Mouse (Mus musculus): ENCODE measurements at regions not wholly inside any gene's neighbourhood (a gene's known extent, or its start where the extent isn't known, plus 50 kb on each side); places are given as distances from the start of the nearest gene placed in this dataset.

DNA sequence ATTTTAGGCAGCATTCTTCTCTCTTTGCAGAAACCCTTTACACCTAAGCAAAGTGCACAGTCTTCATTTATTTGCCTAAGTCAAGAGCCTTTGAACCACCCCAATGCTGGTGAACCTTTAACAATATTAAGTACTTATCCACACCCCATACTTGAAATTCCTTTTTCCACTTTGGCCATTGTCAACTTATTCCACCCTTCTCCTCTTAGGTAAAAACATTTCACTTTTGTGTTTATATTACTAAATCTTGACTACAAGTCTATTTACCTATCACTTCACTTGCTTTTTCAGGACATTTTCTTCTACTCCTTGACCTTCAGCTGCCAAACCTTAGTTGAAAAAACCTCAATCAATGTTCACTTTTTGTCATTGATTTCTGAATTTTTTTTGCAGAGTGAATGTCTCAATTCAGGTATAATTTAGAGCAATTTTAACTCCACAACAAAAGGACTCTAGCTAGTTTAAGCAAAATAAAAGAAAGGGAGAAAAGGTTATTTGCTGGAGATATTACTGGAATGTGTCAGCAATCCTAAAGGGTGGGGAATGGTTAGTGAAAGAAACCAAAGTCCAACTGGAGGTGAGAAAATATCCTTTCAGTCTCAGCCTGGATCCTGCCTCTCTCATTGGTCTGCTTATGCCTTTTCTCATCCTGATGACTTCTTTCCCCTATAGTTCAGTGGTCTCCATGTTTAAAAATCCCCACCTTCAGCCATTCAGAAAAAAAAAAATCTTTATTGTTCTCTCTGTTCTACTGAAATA, 185.9 kb downstream of the Sucnr1 start:
- Histone ChIP-seq H3K36me3 (no peaks in the 10 kb centered on the region), H3K9ac (no peak overlapping the region), H3K4me2 (no peak overlapping the region), H3K27me3 (replicated peaks) (no peaks in the 10 kb centered on the region), H3K27ac (ENCODE audit: poor library complexity, severe bottlenecking) (no peak overlapping the region), H3K9me3 (replicated peaks) (0 out of 2 replicates have a peak, but pooled peaks cover 6% of the 10 kb centered on the region), H3K4me3 (no peak overlapping the region), H3K4me1 (replicated peaks) (no peaks in the 10 kb centered on the region)
- no peak for ATAC-seq (ENCODE audit: insufficient number of reproducible peaks, low FRiP score)

DNA sequence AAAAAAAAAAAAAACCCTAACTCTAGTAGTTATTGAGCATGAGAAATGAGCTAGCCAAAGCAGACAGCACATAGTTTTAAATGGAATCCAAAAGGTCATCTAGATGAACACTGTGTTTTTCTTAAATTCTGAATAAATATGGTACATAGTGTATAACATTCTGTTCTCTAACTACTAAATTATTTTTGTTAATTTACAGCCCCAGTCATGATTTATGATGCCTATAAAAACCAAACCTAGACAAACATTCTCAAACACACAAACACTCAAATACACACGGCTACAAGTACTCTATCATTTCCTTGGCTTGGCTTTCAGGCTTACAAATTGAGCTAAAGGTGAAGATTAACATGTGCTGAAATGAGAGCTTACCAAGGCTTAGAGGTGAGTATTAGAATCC, 188.8 kb downstream of the Sucnr1 start:
- Histone ChIP-seq H3K27ac (ENCODE audit: poor library complexity, severe bottlenecking) (no peak overlapping the region), H3K4me2 (no peak overlapping the region), H3K9ac (no peak overlapping the region), H3K4me1 (replicated peaks) (no peaks in the 10 kb centered on the region), H3K4me3 (no peak overlapping the region), H3K36me3 (no peaks in the 10 kb centered on the region), H3K9me3 (replicated peaks) (no peaks in the 10 kb centered on the region), H3K27me3 (replicated peaks) (no peaks in the 10 kb centered on the region)
- no peak for ATAC-seq (ENCODE audit: insufficient number of reproducible peaks, low FRiP score)
- WGBS: 85% methylated on average over 1 of the region's 1 CpGs

DNA sequence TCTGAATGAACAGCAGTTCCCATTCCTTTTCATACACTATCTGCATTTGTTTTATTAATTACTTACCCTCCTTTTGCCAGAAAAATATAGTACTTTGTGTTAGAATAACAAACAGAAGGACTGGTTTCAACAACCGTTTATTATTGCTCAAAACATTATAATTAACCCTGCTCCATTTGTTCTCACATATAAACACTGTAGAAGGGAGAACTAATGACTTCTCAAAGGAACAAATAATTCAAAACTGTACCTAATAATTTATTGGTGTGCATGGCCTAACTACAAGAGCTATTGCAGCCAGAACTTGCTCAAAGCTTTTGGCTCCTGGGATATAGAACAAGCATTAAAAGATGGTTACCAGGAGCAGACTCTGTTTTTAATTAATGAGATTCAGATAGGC, 192.1 kb downstream of the Sucnr1 start:
- Histone ChIP-seq H3K4me1 (replicated peaks) (no peaks in the 10 kb centered on the region), H3K27me3 (replicated peaks) (no peaks in the 10 kb centered on the region), H3K9ac (no peak overlapping the region), H3K36me3 (no peaks in the 10 kb centered on the region), H3K27ac (ENCODE audit: poor library complexity, severe bottlenecking) (no peak overlapping the region), H3K4me2 (no peak overlapping the region), H3K4me3 (no peak overlapping the region), H3K9me3 (replicated peaks) (no peaks in the 10 kb centered on the region)
- 75% methylated on average over 1 of the region's 1 CpGs for WGBS
- no peak for ATAC-seq (ENCODE audit: insufficient number of reproducible peaks, low FRiP score)

DNA sequence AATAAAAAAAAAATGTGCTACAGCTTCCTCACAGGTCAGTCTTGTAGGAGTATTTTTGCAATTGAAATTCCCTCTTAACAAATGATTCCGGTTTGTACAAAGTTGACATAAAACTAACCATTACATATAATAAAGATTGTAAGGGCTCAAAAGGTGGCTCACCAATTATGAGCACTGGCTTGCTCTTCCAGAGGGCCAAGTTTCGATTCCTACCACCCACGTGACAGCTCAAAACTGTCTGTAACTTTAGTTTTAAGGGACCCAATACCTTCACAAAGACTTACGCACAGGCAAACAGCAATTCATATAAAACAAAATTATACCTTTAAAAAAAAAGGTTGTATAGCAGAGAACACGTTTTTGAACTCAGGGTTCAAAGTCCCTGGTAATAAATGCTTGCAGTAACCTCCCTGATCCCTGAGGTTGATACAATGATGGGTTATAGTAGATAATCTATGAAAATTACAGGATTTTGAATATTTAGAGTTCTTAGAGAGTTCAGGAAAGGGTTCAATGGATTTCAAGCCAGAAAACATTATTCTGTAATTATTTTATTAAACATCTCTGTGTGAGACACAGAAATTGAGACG, 193.7 kb downstream of the Sucnr1 start:
- WGBS: 76% methylated on average over 6 of the region's 6 CpGs
- H3K36me3 ChIP-seq: no peaks in the 10 kb centered on the region

DNA sequence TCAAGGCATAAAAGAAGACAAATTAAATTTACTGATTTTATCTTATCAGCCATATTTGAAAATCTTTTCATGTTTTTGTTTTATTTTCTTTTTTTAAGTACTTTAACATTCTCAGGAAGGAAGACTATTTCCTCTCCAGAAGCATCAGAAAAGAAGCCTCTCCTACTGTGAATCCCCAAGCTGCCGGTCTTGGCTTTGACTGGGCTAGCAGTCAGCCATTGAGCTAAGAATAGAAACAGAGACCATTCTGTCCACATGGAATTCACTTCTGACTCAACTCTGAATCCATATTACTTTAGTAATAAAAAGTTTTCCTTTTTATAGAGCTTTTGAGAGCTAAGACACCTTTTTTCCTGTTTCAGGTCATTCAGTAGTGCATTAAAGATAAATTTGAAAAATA, 194.8 kb upstream of the Mbnl1 start:
- no peaks in the 10 kb centered on the region for H3K4me1 ChIP-seq (replicated peaks)
- H3K4me3 ChIP-seq: no peak overlapping the region
- H3K9ac ChIP-seq: no peak overlapping the region
- no peaks in the 10 kb centered on the region for H3K36me3 ChIP-seq
- H3K4me2 ChIP-seq: no peak overlapping the region
- no peaks in the 10 kb centered on the region for H3K27me3 ChIP-seq (replicated peaks)
- 39% methylated on average over 1 of the region's 1 CpGs for whole genome bisulfite sequencing
- ATAC-seq (ENCODE audit: insufficient number of reproducible peaks, low FRiP score): no peak
- no peak overlapping the region for H3K27ac ChIP-seq (ENCODE audit: poor library complexity, severe bottlenecking)
- H3K9me3 ChIP-seq (replicated peaks): no peaks in the 10 kb centered on the region

More for the DNA sequence above, 193.7 kb downstream of the Sucnr1 start:
- Histone ChIP-seq H3K4me1 (replicated peaks) (no peaks in the 10 kb centered on the region), H3K4me3 (no peak overlapping the region), H3K9me3 (replicated peaks) (no peaks in the 10 kb centered on the region), H3K9ac (no peak overlapping the region), H3K4me2 (no peak overlapping the region), H3K27ac (ENCODE audit: poor library complexity, severe bottlenecking) (no peak overlapping the region), H3K27me3 (replicated peaks) (no peaks in the 10 kb centered on the region)
- ATAC-seq (ENCODE audit: insufficient number of reproducible peaks, low FRiP score): no peak

DNA sequence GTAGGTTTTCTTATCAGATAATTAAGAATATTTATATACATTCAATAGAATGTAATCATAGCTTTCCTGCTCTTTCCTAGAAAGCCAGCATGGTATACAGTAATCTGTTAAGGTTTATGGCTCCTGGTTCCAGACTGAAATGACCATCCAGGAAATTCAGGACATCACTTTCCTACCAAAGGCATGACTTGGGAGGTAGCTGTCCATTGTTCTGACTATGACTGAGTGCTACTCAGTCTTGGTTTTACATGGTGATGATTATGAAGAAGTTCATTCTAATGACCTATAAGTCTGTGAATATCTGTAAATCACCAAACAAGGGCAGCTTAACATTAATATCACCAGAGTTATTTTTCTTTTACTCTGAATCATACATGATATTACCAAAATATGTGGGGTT, 191.4 kb upstream of the Mbnl1 start:
- no peak overlapping the region for H3K9ac ChIP-seq
- no peaks in the 10 kb centered on the region for H3K36me3 ChIP-seq
- H3K4me1 ChIP-seq (replicated peaks): no peaks in the 10 kb centered on the region
- H3K27me3 ChIP-seq (replicated peaks): no peaks in the 10 kb centered on the region
- no peak overlapping the region for H3K4me3 ChIP-seq
- H3K9me3 ChIP-seq (replicated peaks): no peaks in the 10 kb centered on the region
- H3K27ac ChIP-seq (ENCODE audit: poor library complexity, severe bottlenecking): no peak overlapping the region
- no peak overlapping the region for H3K4me2 ChIP-seq
- ATAC-seq (ENCODE audit: insufficient number of reproducible peaks, low FRiP score): no peak

DNA sequence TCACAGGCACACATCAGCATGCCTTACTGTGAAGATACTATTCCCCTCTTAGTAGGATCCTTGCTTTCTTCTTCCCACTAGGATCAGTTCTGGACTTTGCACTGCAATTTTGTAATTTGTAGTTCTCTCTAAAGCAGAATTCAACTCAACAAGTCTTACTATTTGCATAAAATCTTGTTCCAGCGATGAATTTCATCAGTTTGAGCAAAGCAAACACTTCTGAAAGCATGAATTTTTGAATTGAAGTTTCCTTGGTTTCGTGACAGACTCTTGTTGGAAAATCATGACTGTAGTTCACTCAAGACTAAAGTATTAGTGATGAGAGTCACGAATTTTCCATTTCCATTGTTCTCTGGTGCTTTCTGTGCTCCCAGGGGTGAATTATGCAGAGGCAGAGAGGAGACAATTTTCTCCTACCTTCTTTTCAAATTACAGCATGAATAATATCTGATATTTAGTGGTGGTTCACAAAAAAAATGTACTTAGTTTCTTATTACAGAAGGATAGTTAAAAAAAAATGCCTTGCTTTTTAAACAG, 190.6 kb upstream of the Mbnl1 start:
- no peaks in the 10 kb centered on the region for H3K4me1 ChIP-seq (replicated peaks)
- no peak overlapping the region for H3K4me2 ChIP-seq
- H3K36me3 ChIP-seq: no peaks in the 10 kb centered on the region
- no peak for ATAC-seq (ENCODE audit: insufficient number of reproducible peaks, low FRiP score)
- no peaks in the 10 kb centered on the region for H3K9me3 ChIP-seq (replicated peaks)
- WGBS: 54% methylated on average over 3 of the region's 3 CpGs
- H3K4me3 ChIP-seq: no peak overlapping the region
- no peaks in the 10 kb centered on the region for H3K27me3 ChIP-seq (replicated peaks)
- H3K9ac ChIP-seq: no peak overlapping the region
- H3K27ac ChIP-seq (ENCODE audit: poor library complexity, severe bottlenecking): no peak overlapping the region

DNA sequence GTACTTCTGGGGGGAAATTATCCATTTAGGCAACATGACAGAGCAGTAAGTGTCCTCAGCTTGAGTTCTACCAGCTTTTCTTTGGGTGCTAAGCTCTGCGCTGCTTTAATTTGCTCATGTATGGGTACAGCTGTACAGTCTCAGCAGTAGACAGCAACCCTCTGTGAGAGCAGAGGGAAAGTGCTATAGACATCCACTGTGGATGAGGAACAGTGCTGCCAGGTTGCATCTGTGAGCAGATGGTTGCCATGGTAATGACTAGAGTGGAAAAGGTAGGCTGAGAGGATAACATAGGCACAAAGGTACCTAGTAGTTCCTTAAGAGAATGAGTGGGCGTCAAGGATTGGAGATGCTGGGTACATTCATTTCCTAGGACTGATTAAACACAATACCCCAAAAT, 180.5 kb upstream of the Mbnl1 start:
- no peaks in the 10 kb centered on the region for H3K36me3 ChIP-seq
- H3K9me3 ChIP-seq (replicated peaks): no peaks in the 10 kb centered on the region
- no peaks in the 10 kb centered on the region for H3K27me3 ChIP-seq (replicated peaks)
- H3K4me2 ChIP-seq: no peak overlapping the region
- no peak overlapping the region for H3K9ac ChIP-seq
- H3K4me1 ChIP-seq (replicated peaks): no peaks in the 10 kb centered on the region
- no peak for ATAC-seq (ENCODE audit: insufficient number of reproducible peaks, low FRiP score)
- H3K27ac ChIP-seq (ENCODE audit: poor library complexity, severe bottlenecking): no peak overlapping the region
- WGBS: 75% methylated on average over 2 of the region's 2 CpGs
- no peak overlapping the region for H3K4me3 ChIP-seq

DNA sequence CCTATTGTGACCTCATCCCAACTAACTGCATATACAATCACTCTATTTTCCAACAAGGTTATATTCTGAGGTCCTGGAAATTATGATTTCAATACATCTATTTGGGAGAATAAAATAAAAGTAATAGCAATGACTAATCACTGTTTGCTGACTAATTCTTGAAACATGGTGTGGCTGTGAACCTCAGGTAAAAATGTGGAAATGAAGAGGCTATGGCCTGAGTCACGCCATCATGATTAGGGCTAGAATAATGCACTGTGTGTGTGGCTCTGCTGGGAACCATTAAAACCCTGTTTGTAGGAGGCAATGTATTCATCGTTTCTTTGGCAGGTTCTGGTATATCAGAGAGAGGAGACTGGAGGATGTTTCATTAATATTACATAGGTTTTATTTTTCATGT, 179.7 kb upstream of the Mbnl1 start:
- WGBS: 79% methylated on average over 2 of the region's 2 CpGs
- H3K27ac ChIP-seq (ENCODE audit: poor library complexity, severe bottlenecking): no peak overlapping the region
- no peaks in the 10 kb centered on the region for H3K9me3 ChIP-seq (replicated peaks)
- ATAC-seq (ENCODE audit: insufficient number of reproducible peaks, low FRiP score): no peak
- no peaks in the 10 kb centered on the region for H3K27me3 ChIP-seq (replicated peaks)
- H3K9ac ChIP-seq: no peak overlapping the region
- no peaks in the 10 kb centered on the region for H3K36me3 ChIP-seq
- H3K4me3 ChIP-seq: no peak overlapping the region
- H3K4me2 ChIP-seq: no peak overlapping the region
- no peaks in the 10 kb centered on the region for H3K4me1 ChIP-seq (replicated peaks)

DNA sequence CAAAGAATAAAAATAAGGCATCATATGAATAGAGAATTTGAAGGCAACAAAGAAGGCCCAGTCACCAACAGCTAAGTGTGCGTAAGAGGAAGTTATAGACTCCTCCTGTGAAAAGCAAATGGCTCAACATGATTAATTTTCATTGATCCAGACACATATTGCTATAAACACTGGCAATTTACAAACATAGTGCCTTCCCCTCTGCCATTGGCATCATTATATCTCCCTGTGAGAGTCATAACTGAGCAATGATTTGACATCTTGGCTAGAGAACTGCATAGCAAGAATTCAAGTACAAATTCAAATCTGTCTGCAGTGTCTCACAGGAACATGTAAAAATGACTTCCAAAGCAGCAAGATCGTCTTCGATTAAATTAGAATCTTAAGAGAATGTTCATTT, 167.2 kb upstream of the Mbnl1 start:
- Histone ChIP-seq H3K4me3 (no peak overlapping the region), H3K4me1 (replicated peaks) (0 out of 2 replicates have a peak, but pooled peaks cover 2% of the 10 kb centered on the region), H3K9ac (no peak overlapping the region), H3K9me3 (replicated peaks) (no peaks in the 10 kb centered on the region), H3K27me3 (replicated peaks) (no peaks in the 10 kb centered on the region), H3K36me3 (no peaks in the 10 kb centered on the region), H3K4me2 (no peak overlapping the region), H3K27ac (ENCODE audit: poor library complexity, severe bottlenecking) (no peak overlapping the region)
- no peak for ATAC-seq (ENCODE audit: insufficient number of reproducible peaks, low FRiP score)
- WGBS: 89% methylated on average over 3 of the region's 3 CpGs

DNA sequence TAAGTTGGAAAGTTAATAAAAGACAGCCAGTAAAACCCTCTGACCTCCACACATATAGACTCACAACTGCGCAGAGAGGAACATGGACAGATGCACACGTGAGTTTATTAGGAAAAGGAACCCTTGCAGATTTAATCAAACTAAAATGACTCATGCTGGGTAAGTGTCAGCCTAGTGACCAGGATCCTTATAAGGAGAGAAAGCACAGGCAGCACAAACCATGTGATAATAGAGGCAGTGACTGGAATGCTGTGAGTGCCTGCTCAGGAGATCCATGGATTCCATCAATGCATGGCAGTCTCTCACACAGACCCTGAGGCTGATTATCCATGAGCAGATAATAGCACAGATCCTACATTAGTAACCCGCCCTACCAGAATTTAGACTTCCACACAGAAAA, 162.2 kb upstream of the Mbnl1 start:
- Histone ChIP-seq H3K27me3 (replicated peaks) (no peaks in the 10 kb centered on the region), H3K4me2 (no peak overlapping the region), H3K9ac (no peak overlapping the region), H3K4me1 (replicated peaks) (0 out of 2 replicates have a peak, but pooled peaks cover 3% of the 10 kb centered on the region), H3K4me3 (no peak overlapping the region), H3K9me3 (replicated peaks) (no peaks in the 10 kb centered on the region), H3K27ac (ENCODE audit: poor library complexity, severe bottlenecking) (no peak overlapping the region), H3K36me3 (no peaks in the 10 kb centered on the region)
- ATAC-seq (ENCODE audit: insufficient number of reproducible peaks, low FRiP score): no peak
- WGBS: 59% methylated on average over 3 of the region's 3 CpGs

DNA sequence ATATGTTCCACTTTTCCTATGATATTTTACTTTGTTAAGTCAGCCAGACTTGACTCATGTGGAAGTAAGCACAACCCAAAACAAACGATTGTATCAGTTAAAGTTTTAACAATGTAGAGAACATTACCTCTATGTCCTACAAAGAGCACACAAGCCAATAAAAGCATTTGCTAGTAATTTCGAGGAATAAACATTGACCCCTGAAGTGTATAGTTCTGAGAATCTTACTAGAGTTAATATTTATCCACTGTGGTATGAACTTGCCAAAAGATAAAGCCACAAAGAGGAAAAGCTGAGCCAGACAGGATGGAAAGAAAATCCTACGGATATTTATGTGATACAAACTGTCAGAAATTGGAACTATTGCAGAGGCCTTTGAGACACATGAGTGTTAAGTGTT, 161.5 kb upstream of the Mbnl1 start:
- no peak for ATAC-seq (ENCODE audit: insufficient number of reproducible peaks, low FRiP score)
- Histone ChIP-seq H3K27me3 (replicated peaks) (no peaks in the 10 kb centered on the region), H3K4me3 (no peak overlapping the region), H3K36me3 (no peaks in the 10 kb centered on the region), H3K27ac (ENCODE audit: poor library complexity, severe bottlenecking) (no peak overlapping the region), H3K9me3 (replicated peaks) (no peaks in the 10 kb centered on the region), H3K9ac (no peak overlapping the region), H3K4me2 (no peak overlapping the region), H3K4me1 (replicated peaks) (0 out of 2 replicates have a peak, but pooled peaks cover 3% of the 10 kb centered on the region)
- WGBS: 54% methylated on average over 3 of the region's 3 CpGs

All from heart, embryonic 12.5 days (tissue).